Mouse (Mus musculus) gastrocnemius, postnatal 10 days (tissue): ENCODE measurements around the gene Tcta. TPM values are rescaled to one million over a fixed set of nuclear protein-coding genes. Genes with fewer than 3 reads are reported as not detected.
"Not testable (repeated sequence)": the region's sequence is repeated elsewhere in the genome, so short reads cannot be mapped to it uniquely, and the experiment has no call there.

Source experiments
- DNase-seq: peaks from one replicate; pipeline ENCODE4 v3.0.0; 2021; ENCODE audit warnings: mixed read lengths
- total RNA-seq, 2 experiments: library from RNA; stranded (reverse); gene quantifications; 2 replicates each; pipeline ENCODE4 v1.2.3; 2021

Tcta gene
- total RNA-seq, 2 experiments from 2014 or later: 21.7 to 25.0 TPM

GRCm38 (mm10) chr9:108268701-108269100 lies 37.3 kb downstream of the Tcta start:
- not testable (repeated sequence) for DNase-seq

- DNase-seq: peak; percentile 37
Measured at GRCm38 (mm10) chr9:108267691-108268090, 38.3 kb downstream of the Tcta start.

GRCm38 (mm10) chr9:108266261-108266935 lies 39.6 kb downstream of the Tcta start:
- DNase-seq: no peak

- DNase-seq: peak; percentile 59
Measured at GRCm38 (mm10) chr9:108264191-108264921, 41.6 kb downstream of the Tcta start.

DNA sequence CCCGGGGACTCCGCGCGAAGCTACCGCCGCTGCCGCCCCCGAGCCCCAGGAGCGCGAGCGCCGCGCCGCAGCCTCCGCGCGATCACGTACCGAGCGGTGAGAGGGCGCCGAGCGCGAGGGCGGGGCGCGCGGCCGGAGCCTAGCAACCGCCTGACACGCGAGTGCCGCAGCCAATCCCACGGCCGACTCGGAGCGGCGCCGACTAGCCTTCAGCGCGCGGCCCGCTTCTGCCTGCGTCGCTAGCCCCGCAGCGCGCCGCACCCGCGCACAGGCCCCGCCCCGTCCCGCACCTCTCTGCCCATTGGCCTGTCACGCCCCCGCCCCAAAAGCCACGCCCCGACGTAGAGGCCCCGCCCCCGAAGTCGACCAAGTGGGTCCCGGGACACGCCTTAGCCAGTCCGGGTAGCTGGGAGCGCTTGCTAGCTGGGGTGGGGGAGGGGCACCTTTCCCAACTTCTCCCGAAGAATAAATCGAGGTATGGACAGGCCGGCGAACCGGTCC lies 42.2 kb downstream of the Tcta start, which contains the start of gene Dag1:
Dag1 (minus strand) TSS at position 269 of the 501 bp plus-strand sequence.
- peak; percentile 100 for DNase-seq

DNA sequence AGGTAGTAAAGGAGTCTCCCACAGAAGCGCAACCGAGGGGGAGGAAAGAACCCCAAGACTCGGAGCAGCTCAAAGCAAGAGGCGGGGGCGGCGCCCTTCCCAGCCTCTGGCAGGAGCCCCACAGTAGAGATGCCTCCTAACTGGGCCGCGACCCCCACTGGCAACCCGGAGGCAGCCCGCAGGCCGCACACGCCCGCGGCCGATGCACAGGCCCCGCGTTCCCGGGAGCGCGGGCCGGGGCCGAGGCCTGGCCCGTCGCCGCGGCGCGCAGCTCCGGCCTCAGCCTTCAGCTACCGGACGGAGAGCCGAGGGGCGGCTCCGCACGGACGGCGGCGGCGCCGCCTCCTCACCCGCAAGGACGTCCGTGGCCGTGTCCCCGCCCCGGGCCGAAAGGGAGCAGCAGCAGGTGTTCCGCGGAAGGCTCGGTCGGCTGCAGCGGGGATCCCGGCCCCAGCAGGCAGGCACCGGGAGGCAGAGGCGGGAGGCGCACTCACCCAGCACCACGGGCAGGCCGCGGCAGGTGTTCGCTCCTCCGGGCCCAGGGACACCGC lies 42.8 kb downstream of the Tcta start:
- no peak for DNase-seq

GRCm38 (mm10) chr9:108262494-108263049 lies 43.4 kb downstream of the Tcta start:
- no peak for DNase-seq

DNA sequence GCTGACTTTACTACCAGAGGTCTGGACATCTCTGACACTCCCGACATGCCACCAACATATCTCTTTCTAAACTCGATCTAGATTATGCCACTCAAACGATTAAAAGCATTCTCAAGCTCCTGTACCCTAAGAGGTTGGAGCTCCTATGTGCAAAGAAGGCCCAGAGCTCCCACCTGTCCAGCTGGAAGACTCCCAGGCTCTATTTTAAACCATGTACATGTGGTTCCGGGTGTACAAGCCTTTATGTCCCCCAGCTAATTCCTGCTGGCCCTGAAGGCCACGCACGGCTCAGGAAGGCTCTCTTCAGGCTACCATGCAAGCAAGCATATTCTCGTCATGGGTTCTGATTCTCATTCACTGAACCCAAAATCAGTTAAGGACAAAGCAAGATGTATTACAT lies 44.1 kb downstream of the Tcta start:
- DNase-seq: peak; percentile 15

GRCm38 (mm10) chr9:108260526-108260925 lies 45.4 kb downstream of the Tcta start:
- no peak for DNase-seq

Other genes with a start within 250 kb of the Tcta start
- gene Mst1, start 225.7 kb downstream of the Tcta start, total RNA-seq: under 1 TPM in 1 of 2 experiments, not detected in 1; 0.11 TPM
- gene Rnf123, start 222.8 kb downstream of the Tcta start, total RNA-seq: 100 to 1,000 TPM; 153 to 172 TPM
- gene Apeh, start 211.6 kb downstream of the Tcta start, total RNA-seq: 10 to 100 TPM; 33.9 to 36.6 TPM
- under 1 TPM; 0.47 to 0.54 TPM for gene Bsn, start 115.8 kb downstream of the Tcta start, total RNA-seq
- gene Dag1, start 42.2 kb downstream of the Tcta start, total RNA-seq: 100 to 1,000 TPM; 286 to 307 TPM
- 10 to 100 TPM in 1 of 2 experiments, 1 to 10 TPM in 1; 9.2 to 12.8 TPM for gene Nicn1, start 15.7 kb downstream of the Tcta start, total RNA-seq
- gene Amt, start 9.3 kb downstream of the Tcta start, total RNA-seq: 1 to 10 TPM in 1 of 2 experiments, under 1 TPM in 1; 0.82 to 2.4 TPM
- 100 to 1,000 TPM; 211 to 226 TPM for gene Rhoa, start within 50 bp of the Tcta start, total RNA-seq
- gene Gpx1, start 32.7 kb upstream of the Tcta start, total RNA-seq: 100 to 1,000 TPM in 1 of 2 experiments, 10 to 100 TPM in 1; 97.1 to 117 TPM
- 10 to 100 TPM; 63.4 to 71.6 TPM for gene Usp4, start 41.7 kb upstream of the Tcta start, total RNA-seq
- under 1 TPM; 0.59 to 0.72 TPM for gene 1700102P08Rik, start 86.6 kb upstream of the Tcta start, total RNA-seq
- under 1 TPM; 0.14 TPM for gene Ccdc36, start 122.3 kb upstream of the Tcta start, total RNA-seq
- not detected for gene BC048562, start 130.3 kb upstream of the Tcta start, total RNA-seq
- gene Ccdc71, start 154.4 kb upstream of the Tcta start, total RNA-seq: 10 to 100 TPM; 20.9 to 21.2 TPM
- gene Klhdc8b, start 155.4 kb upstream of the Tcta start, total RNA-seq: 1 to 10 TPM; 8.0 to 8.8 TPM
- gene Lamb2, start 173.6 kb upstream of the Tcta start, total RNA-seq: 100 to 1,000 TPM; 156 to 169 TPM
- gene Usp19, start 184.4 kb upstream of the Tcta start, total RNA-seq: 100 to 1,000 TPM in 1 of 2 experiments, 10 to 100 TPM in 1; 91.5 to 109 TPM
- 10 to 100 TPM; 77.2 to 78.3 TPM for gene Qars, start 201.5 kb upstream of the Tcta start, total RNA-seq
- gene Qrich1, start 210.6 kb upstream of the Tcta start, total RNA-seq: 10 to 100 TPM; 67.6 to 81.9 TPM